Mouse (Mus musculus) CH12.LX (cell line): ENCODE data around the gene Lgi1. TPM values are rescaled to one million over a fixed set of nuclear protein-coding genes. Genes with fewer than 3 reads are reported as not detected.

Experiments
- DNase-seq: peaks from one replicate; pipeline ENCODE4 v3.0.0-alpha.2; 2013; ENCODE audit errors: extremely low read depth
- H3K27ac ChIP-seq: 2 replicates; pipeline ENCODE4 v1.5.1; 2012; ENCODE audit warnings: low read depth, mild to moderate bottlenecking, control low read depth, moderate library complexity; ENCODE audit not compliant: insufficient read depth
- H3K27me3 ChIP-seq: replicated peaks from 2 replicates; pipeline ENCODE3; 2012; ENCODE audit warnings: inconsistent platforms
- H3K36me3 ChIP-seq, 2 experiments: replicated peaks in 1 of 2; 2 replicates each; pipeline versions ENCODE3 to v1.6.1; 2012; ENCODE audit warnings: inconsistent platforms in 1 of 2, low read length in 1 of 2, mild to moderate bottlenecking in 1 of 2, mixed read lengths in 1 of 2, moderate library complexity in 1 of 2; ENCODE audit not compliant: control insufficient read depth in 1 of 2, insufficient read depth in 1 of 2
- H3K4me1 ChIP-seq, 2 experiments: 2 replicates each; pipeline ENCODE4 v1.6.1; 2012; ENCODE audit warnings: inconsistent platforms in 1 of 2, moderate library complexity in 1 of 2; ENCODE audit not compliant: insufficient read depth in 2 of 2, control insufficient read depth in 1 of 2
- H3K4me2 ChIP-seq: 2 replicates; pipeline ENCODE4 v1.6.1; 2012; ENCODE audit warnings: low read depth, mild to moderate bottlenecking, control low read depth; ENCODE audit not compliant: poor library complexity, insufficient read depth, severe bottlenecking
- H3K4me3 ChIP-seq, 3 experiments: fragments of 150-350 bp in 1 of 3; sonication (generic) in 1 of 3; replicated peaks in 1 of 3; 2 replicates each; pipeline versions ENCODE3 to v1.5.1; 2011 to 2012; ENCODE audit warnings: low read depth in 2 of 3, low read length in 2 of 3, mild to moderate bottlenecking in 2 of 3, moderate library complexity in 2 of 3, control low read depth in 1 of 3, improper control_type of control experiment in 1 of 3, inconsistent platforms in 1 of 3, mixed read lengths in 1 of 3; ENCODE audit not compliant: poor library complexity in 1 of 3
- H3K79me2 ChIP-seq: replicated peaks from 2 replicates; pipeline ENCODE4 v1.6.1; 2012; ENCODE audit warnings: mild to moderate bottlenecking, moderate library complexity; ENCODE audit not compliant: control insufficient read depth, poor library complexity, insufficient read depth, severe bottlenecking; ENCODE audit errors: extremely low read depth
- H3K9ac ChIP-seq: 2 replicates; pipeline ENCODE4 v1.6.1; 2012; ENCODE audit warnings: low read depth, mild to moderate bottlenecking, control low read depth, moderate library complexity; ENCODE audit not compliant: insufficient read depth
- H3K9me3 ChIP-seq: replicated peaks from 2 replicates; pipeline ENCODE3; 2012; ENCODE audit warnings: low read length, inconsistent platforms, mixed read lengths
- BHLHE40 ChIP-seq: IDR thresholded peaks from 2 replicates; pipeline ENCODE4 v1.6.1; 2011; ENCODE audit warnings: mild to moderate bottlenecking, low read depth, low read length, improper control_type of control experiment
- CHD2 ChIP-seq: IDR thresholded peaks from 2 replicates; pipeline ENCODE4 v1.6.1; 2011; ENCODE audit warnings: low read length, improper control_type of control experiment
- CTCF ChIP-seq, 2 experiments: IDR thresholded peaks in 1 of 2; conservative IDR thresholded peaks in 1 of 2; 2 replicates each; pipeline ENCODE4 v1.5.1; 2011 to 2012; ENCODE audit warnings: low read depth in 2 of 2, low read length in 2 of 2, improper control_type of control experiment in 1 of 2, inconsistent platforms in 1 of 2, mild to moderate bottlenecking in 1 of 2, moderate library complexity in 1 of 2
- E2F4 ChIP-seq: IDR thresholded peaks from 2 replicates; pipeline ENCODE4 v1.6.1; 2011; ENCODE audit warnings: low read depth, low read length, improper control_type of control experiment; ENCODE audit not compliant: insufficient replicate concordance
- ELF1 ChIP-seq: IDR thresholded peaks from 2 replicates; pipeline ENCODE4 v1.6.1; 2014; ENCODE audit warnings: low read depth, mild to moderate bottlenecking, inconsistent platforms, low read length, improper control_type of control experiment
- GABPA ChIP-seq: IDR thresholded peaks from 2 replicates; pipeline ENCODE4 v1.6.1; 2012; ENCODE audit warnings: low read depth, low read length, improper control_type of control experiment, inconsistent platforms; ENCODE audit not compliant: insufficient replicate concordance
- HCFC1 ChIP-seq: IDR thresholded peaks from 2 replicates; pipeline ENCODE4 v1.6.1; 2012; ENCODE audit warnings: low read depth, mild to moderate bottlenecking, inconsistent platforms, low read length, improper control_type of control experiment
- IRF4 ChIP-seq: IDR thresholded peaks from 2 replicates; pipeline ENCODE4 v1.6.1; 2014; ENCODE audit warnings: low read depth, mild to moderate bottlenecking, inconsistent platforms, low read length, improper control_type of control experiment
- JUND ChIP-seq: conservative IDR thresholded peaks from 2 replicates; pipeline ENCODE4 v1.6.1; 2011; ENCODE audit warnings: low read depth, low read length, improper control_type of control experiment
- MAFK ChIP-seq: IDR thresholded peaks from 2 replicates; pipeline ENCODE4 v1.6.1; 2011; ENCODE audit warnings: low read length, improper control_type of control experiment; ENCODE audit not compliant: insufficient replicate concordance
- MAX ChIP-seq: IDR thresholded peaks from 2 replicates; pipeline ENCODE4 v1.6.1; 2011; ENCODE audit warnings: low read length, improper control_type of control experiment
- NELFE ChIP-seq: IDR thresholded peaks from 2 replicates; pipeline ENCODE4 v1.6.1; 2011; ENCODE audit warnings: low read depth, low read length, improper control_type of control experiment
- NRF1 ChIP-seq: IDR thresholded peaks from 2 replicates; pipeline ENCODE4 v1.6.1; 2014; ENCODE audit warnings: low read depth, mild to moderate bottlenecking, inconsistent platforms, low read length, improper control_type of control experiment, moderate library complexity
- PAX5 ChIP-seq: IDR thresholded peaks from 2 replicates; pipeline ENCODE4 v1.6.1; 2012; ENCODE audit warnings: low read length, inconsistent platforms, mixed read lengths
- POLR2AphosphoS2 ChIP-seq: IDR thresholded peaks from 2 replicates; pipeline ENCODE4 v1.6.1; 2011; ENCODE audit warnings: low read depth, low read length, improper control_type of control experiment
- RAD21 ChIP-seq: IDR thresholded peaks from 2 replicates; pipeline ENCODE4 v1.6.1; 2011; ENCODE audit warnings: low read depth, mild to moderate bottlenecking, low read length, improper control_type of control experiment, moderate library complexity
- RCOR1 ChIP-seq: conservative IDR thresholded peaks from 2 replicates; pipeline ENCODE4 v1.6.1; 2012; ENCODE audit warnings: low read depth, mild to moderate bottlenecking, inconsistent platforms, low read length, improper control_type of control experiment
- SIN3A ChIP-seq: IDR thresholded peaks from 2 replicates; pipeline ENCODE4 v1.6.1; 2012; ENCODE audit warnings: low read length, improper control_type of control experiment, inconsistent platforms
- SMC3 ChIP-seq: IDR thresholded peaks from 2 replicates; pipeline ENCODE4 v1.6.1; 2011; ENCODE audit warnings: low read depth, low read length, improper control_type of control experiment
- USF2 ChIP-seq: conservative IDR thresholded peaks from 2 replicates; pipeline ENCODE4 v1.6.1; 2011; ENCODE audit warnings: low read depth, low read length, improper control_type of control experiment
- ZC3H11A ChIP-seq: IDR thresholded peaks from 2 replicates; pipeline ENCODE4 v1.6.1; 2012; ENCODE audit warnings: low read depth, mild to moderate bottlenecking, inconsistent platforms, low read length, improper control_type of control experiment
- ZMIZ1 ChIP-seq: IDR thresholded peaks from 2 replicates; pipeline ENCODE4 v1.6.1; 2012; ENCODE audit warnings: low read depth, mild to moderate bottlenecking, inconsistent platforms, low read length, improper control_type of control experiment
- dilution Hi-C: fragments of 300-500 bp; cut with MboI; formaldehyde crosslinking; loops from 2 replicates; pipeline ENCODE4 v1.14.3; 2020; ENCODE audit warnings: low sequenced_read_pairs; ENCODE audit not compliant: extremely low pct_unique_long_range_greater_than_20kb, extremely low pct_ligation_motif_present
- in situ Hi-C: fragments of 300-500 bp; cut with MboI; formaldehyde crosslinking; loops from 3 replicates; pipeline ENCODE4 v1.14.3; 2019; ENCODE audit warnings: low sequenced_read_pairs, low pct_ligation_motif_present, low pct_unique_long_range_greater_than_20kb, mixed read lengths
- polyA plus RNA-seq: library from polyadenylated mRNA; unstranded; fragments of >175 nt; gene quantifications from 2 replicates; pipeline ENCODE4 v1.2.1, GENCODE M21; 2012; ENCODE audit warnings: low read depth; ENCODE audit not compliant: insufficient read length
- total RNA-seq, 2 experiments: library from RNA; depleted of rRNA; stranded (reverse); fragments of 300-350 nt in 1 of 2; fragments of >200 nt in 1 of 2; gene quantifications; 2 replicates each; pipeline ENCODE4 v1.2.3; 2012 to 2014

Lgi1 gene
- total and polyA plus RNA-seq, 3 experiments: 0.20 TPM; not detected in 2

DNA sequence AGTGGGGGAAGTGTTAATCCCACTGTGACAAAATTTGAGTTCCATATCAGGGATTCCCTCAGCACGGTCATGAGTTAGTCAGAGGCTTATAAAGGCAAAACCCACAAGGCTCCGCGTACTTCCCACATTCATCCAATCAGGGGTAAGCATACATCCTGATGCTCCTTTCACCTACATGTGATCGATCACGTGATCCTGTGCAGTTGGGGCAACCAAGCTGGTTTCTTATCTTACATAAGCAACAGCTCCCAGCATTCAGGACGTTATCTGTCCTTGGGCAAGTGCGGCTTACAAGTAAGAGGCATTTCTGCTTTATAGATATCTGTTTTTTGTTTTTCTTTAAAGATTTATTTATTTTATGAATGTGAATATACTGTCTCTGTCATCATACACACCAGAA is 63.7 kb downstream of the Lgi1 start:
- in situ Hi-C loops: no loop called here

GRCm38 (mm10) chr19:38329257-38329656 is 64.9 kb downstream of the Lgi1 start:
- dilution Hi-C loops: no loop called here
- in situ Hi-C loops: no loop called here
- TF ChIP-seq MAX (no peak), SMC3 (peak; percentile 42), PAX5 (no peak), RAD21 (peak; percentile 51), CTCF (conservative IDR thresholded peaks at IDR 0.05 in 1 of 2, IDR thresholded peaks at IDR 0.05 in 1 of 2; ENCODE audit: low read depth in 2 of 2, low read length in 2 of 2) (peak in 1 of 2 experiments; percentile 58; a peak in 2 of 4 replicates)

More for the DNA sequence above, 63.7 kb downstream of the Lgi1 start:
- Histone ChIP-seq H3K4me1 (peaks cover 0 to 7% of the 10 kb centered on the region in 2 experiments; a peak in 2 of 4 replicates), H3K9me3 (peaks cover 4% of the 10 kb centered on the region), H3K4me3 (no peak overlapping the region), H3K4me2 (no peak overlapping the region)
- dilution Hi-C loops: no loop called here
- no peak for DNase-seq
- no peak for TF ChIP-seq GABPA
- no peak for TF ChIP-seq POLR2AphosphoS2
- no peak for TF ChIP-seq NELFE
- TF ChIP-seq MAFK: no peak
- TF ChIP-seq E2F4: no peak
- TF ChIP-seq RAD21: no peak
- no peak for TF ChIP-seq JUND
- no peak for TF ChIP-seq SIN3A
- no peak for TF ChIP-seq ZC3H11A
- no peak for TF ChIP-seq USF2
- no peak for TF ChIP-seq BHLHE40
- TF ChIP-seq, all 38 proteins: peak for 0
- no peak overlapping the region for H3K27ac ChIP-seq
- no peaks in the 10 kb centered on the region for H3K36me3 ChIP-seq
- H3K27me3 ChIP-seq: no peaks in the 10 kb centered on the region
- H3K79me2 ChIP-seq: no peaks in the 10 kb centered on the region
- H3K9ac ChIP-seq: no peak overlapping the region

DNA sequence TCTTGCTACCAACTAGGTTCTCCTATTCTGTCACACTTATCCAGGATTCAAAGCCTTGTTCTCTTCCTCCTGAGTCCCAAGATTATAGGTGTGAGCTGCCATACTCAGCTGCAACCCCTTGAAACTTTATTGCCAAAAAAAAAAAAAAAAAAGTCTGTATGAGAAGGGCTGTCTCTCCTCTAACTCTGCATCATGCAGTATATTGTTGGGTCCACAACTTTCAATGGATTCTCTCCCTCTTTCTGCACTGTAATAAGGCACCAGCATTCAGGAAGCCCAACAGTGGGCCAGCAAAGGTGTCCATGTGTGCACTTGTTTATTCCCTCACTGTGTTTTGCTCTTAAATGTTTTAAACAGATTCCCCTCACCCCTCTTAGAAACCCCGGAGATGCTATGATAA is 66.7 kb downstream of the Lgi1 start:
- no peaks in the 10 kb centered on the region for H3K36me3 ChIP-seq
- no peak for DNase-seq
- no peaks in the 10 kb centered on the region for H3K4me1 ChIP-seq
- H3K27me3 ChIP-seq: no peaks in the 10 kb centered on the region
- no peak overlapping the region for H3K4me3 ChIP-seq
- no peak for TF ChIP-seq RCOR1
- no peak for TF ChIP-seq ZC3H11A
- no peak for TF ChIP-seq PAX5
- no peak for TF ChIP-seq CHD2
- TF ChIP-seq JUND: no peak
- no peak for TF ChIP-seq NRF1
- TF ChIP-seq IRF4: no peak
- TF ChIP-seq HCFC1: no peak
- no peak for TF ChIP-seq ELF1
- TF ChIP-seq E2F4: no peak
- no peak for TF ChIP-seq ZMIZ1
- TF ChIP-seq USF2: no peak
- H3K4me2 ChIP-seq: no peak overlapping the region
- dilution Hi-C loops (no loop called here), in situ Hi-C loops (no loop called here)
- H3K27ac ChIP-seq: no peak overlapping the region
- peaks cover 3% of the 10 kb centered on the region for H3K9me3 ChIP-seq
- H3K9ac ChIP-seq: no peak overlapping the region
- H3K79me2 ChIP-seq: no peaks in the 10 kb centered on the region

More at GRCm38 (mm10) chr19:38329257-38329656, 64.9 kb downstream of the Lgi1 start:
- DNase-seq: no peak
- Histone ChIP-seq H3K9me3 (peaks cover 4% of the 10 kb centered on the region), H3K36me3 (no peaks in the 10 kb centered on the region), H3K4me3 (no peak overlapping the region), H3K79me2 (no peaks in the 10 kb centered on the region), H3K27me3 (no peaks in the 10 kb centered on the region), H3K4me2 (no peak overlapping the region), H3K4me1 (peaks cover 0 to under 1% of the 10 kb centered on the region in 2 experiments; a peak in 1 of 4 replicates), H3K27ac (no peak overlapping the region), H3K9ac (no peak overlapping the region)
